Mouse (Mus musculus) heart, adult 18-20 months (tissue): ENCODE data around the gene Gsn. TPM values are rescaled to one million over a fixed set of nuclear protein-coding genes. Genes with fewer than 3 reads are reported as not detected.

Source experiments
- DNase-seq, 2 experiments: peaks; one replicate each; pipeline ENCODE4 v3.0.0; 2021 to 2022; ENCODE audit warnings: mixed read lengths in 1 of 2
- total RNA-seq, 2 experiments: library from RNA; stranded (reverse); gene quantifications; 2 replicates each; pipeline ENCODE4 v1.2.3; 2021

The Gsn gene
- total RNA-seq, 2 experiments from 2014 or later, result 742 to 802 TPM

- no peak for DNase-seq
Observed at GRCm38 (mm10) chr2:35253751-35254150, 2.4 kb upstream of the Gsn start.

GRCm38 (mm10) chr2:35255004-35255403 is 1.2 kb upstream of the Gsn start:
- DNase-seq, result no peak

GRCm38 (mm10) chr2:35255462-35255861 is 718 bp upstream of the Gsn start:
- DNase-seq, result no peak

- no peak for DNase-seq
Observed at GRCm38 (mm10) chr2:35256932-35257331, 752 bp downstream of the Gsn start.

- DNase-seq, result no peak
Observed at GRCm38 (mm10) chr2:35257886-35258285, 1.7 kb downstream of the Gsn start.

- DNase-seq, result no peak
Observed at GRCm38 (mm10) chr2:35258590-35258989, 2.4 kb downstream of the Gsn start.

GRCm38 (mm10) chr2:35259338-35260080 is 3.3 kb downstream of the Gsn start:
- peak in 1 of 2 experiments; percentile 14 for DNase-seq

- DNase-seq, result no peak
Observed at GRCm38 (mm10) chr2:35260291-35260690, 4.1 kb downstream of the Gsn start.

- no peak for DNase-seq
Observed at GRCm38 (mm10) chr2:35264095-35264494, 7.9 kb downstream of the Gsn start.

GRCm38 (mm10) chr2:35265296-35265695 is 9.1 kb downstream of the Gsn start:
- peak; percentile 78 to 80 for DNase-seq

GRCm38 (mm10) chr2:35265775-35266174 is 9.6 kb downstream of the Gsn start:
- no peak for DNase-seq

- no peak for DNase-seq
Observed at GRCm38 (mm10) chr2:35266251-35266905, 10.2 kb downstream of the Gsn start.

- no peak for DNase-seq
Observed at GRCm38 (mm10) chr2:35267156-35267875, 11.1 kb downstream of the Gsn start.

- no peak for DNase-seq
Observed at GRCm38 (mm10) chr2:35267876-35268566, 11.8 kb downstream of the Gsn start.

GRCm38 (mm10) chr2:35269136-35269535 is 13.0 kb downstream of the Gsn start:
- DNase-seq, result no peak

GRCm38 (mm10) chr2:35269716-35270260 is 13.6 kb downstream of the Gsn start:
- peak in 1 of 2 experiments; percentile 58 for DNase-seq

- peak; percentile 78 to 80 for DNase-seq
Observed at GRCm38 (mm10) chr2:35270531-35270984, 14.4 kb downstream of the Gsn start.

- DNase-seq, result peak; percentile 68 to 88
Observed at GRCm38 (mm10) chr2:35271817-35272216, 15.6 kb downstream of the Gsn start.

- DNase-seq, result no peak
Observed at GRCm38 (mm10) chr2:35272881-35273280, 16.7 kb downstream of the Gsn start.

GRCm38 (mm10) chr2:35273536-35273935 is 17.4 kb downstream of the Gsn start:
- peak; percentile 73 to 90 for DNase-seq

GRCm38 (mm10) chr2:35277686-35278085 is 21.5 kb downstream of the Gsn start:
- peak; percentile 94 to 96 for DNase-seq
